Mouse (Mus musculus) left cerebral cortex, adult 2 months (tissue): ENCODE measurements around the gene Bmp2k. TPM values are rescaled to one million over a fixed set of nuclear protein-coding genes. Genes with fewer than 3 reads are reported as not detected.

Experiments
- DNase-seq, 2 experiments: peaks; one replicate each; pipeline ENCODE4 v3.0.0; 2021 to 2022; ENCODE audit warnings: low spot score in 2 of 2, mixed read lengths in 1 of 2; ENCODE audit errors: extremely low spot score in 1 of 2
- H3K27ac ChIP-seq: fragments of 200-600 bp; 2 replicates; pipeline ENCODE4 v1.8.1; 2022
- H3K4me3 ChIP-seq: fragments of 200-600 bp; 2 replicates; pipeline ENCODE4 v1.8.1; 2022
- CTCF ChIP-seq: fragments of 200-600 bp; IDR thresholded peaks from 2 replicates; pipeline ENCODE4 v1.8.1; 2022; ENCODE audit warnings: antibody characterized with exemption, mild to moderate bottlenecking, moderate library complexity
- intact Hi-C: fragments of 180-260 bp; cut with DNase I; formaldehyde crosslinking; loops from one replicate; pipeline ENCODE4 v1.15.1; 2025
- total RNA-seq, 2 experiments: library from RNA; stranded (reverse); gene quantifications; 2 replicates each; pipeline ENCODE4 v1.2.3; 2021

Bmp2k gene
- total RNA-seq, 2 experiments from 2014 or later: 11.9 to 12.4 TPM

- no peak overlapping the region for H3K27ac ChIP-seq
- DNase-seq: peak; percentile 19 to 63
- intact Hi-C loops: no loop called here
- H3K4me3 ChIP-seq: no peak overlapping the region
- no peak for TF ChIP-seq CTCF
Measured at GRCm38 (mm10) chr5:96962252-96962933, 35.1 kb upstream of the Bmp2k start.

- DNase-seq: no peak
- H3K4me3 ChIP-seq: no peak overlapping the region
- intact Hi-C loops: no loop called here
- no peak for TF ChIP-seq CTCF
- H3K27ac ChIP-seq: no peak overlapping the region
Measured at GRCm38 (mm10) chr5:96962934-96963301, 34.6 kb upstream of the Bmp2k start.

- intact Hi-C loops: no loop called here
- Histone ChIP-seq H3K4me3 (no peak overlapping the region), H3K27ac (peak overlapping the region; percentile 36; the same call in 1 of the 2 replicates)
- no peak for TF ChIP-seq CTCF
- DNase-seq: no peak
Measured at GRCm38 (mm10) chr5:96964062-96965028, 33.1 kb upstream of the Bmp2k start.

DNA sequence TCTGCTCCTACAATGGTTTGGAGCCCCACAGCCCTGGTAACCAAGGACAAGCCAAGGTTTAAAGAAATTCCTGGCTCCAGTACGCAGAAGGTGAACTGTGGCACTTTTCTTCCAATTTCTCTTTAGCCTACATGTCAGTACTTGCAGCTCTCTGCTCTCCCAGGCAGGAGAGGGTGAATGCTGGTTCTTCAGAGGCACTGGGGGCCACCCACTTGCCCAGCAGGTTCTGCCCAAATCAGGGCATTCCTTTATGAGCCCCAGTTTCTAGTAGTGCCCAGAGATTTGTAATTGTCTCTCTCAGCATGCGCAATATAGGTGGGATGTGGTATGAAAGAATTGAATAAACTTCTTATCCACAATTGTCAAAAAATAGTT is 32.5 kb upstream of the Bmp2k start:
- no peak for DNase-seq
- intact Hi-C loops: no loop called here
- no peak for TF ChIP-seq CTCF
- H3K27ac ChIP-seq: peak overlapping the region; percentile 36; the same call in 1 of the 2 replicates
- no peak overlapping the region for H3K4me3 ChIP-seq

GRCm38 (mm10) chr5:96965503-96965902 is 32.0 kb upstream of the Bmp2k start:
- no peak overlapping the region for H3K4me3 ChIP-seq
- H3K27ac ChIP-seq: no peak overlapping the region
- intact Hi-C loops: no loop called here
- TF ChIP-seq CTCF: no peak
- DNase-seq: no peak

- intact Hi-C loops: no loop called here
- no peak for TF ChIP-seq CTCF
- DNase-seq: no peak
- Histone ChIP-seq H3K4me3 (no peak overlapping the region), H3K27ac (no peak overlapping the region)
Measured at GRCm38 (mm10) chr5:96968628-96969027, 28.9 kb upstream of the Bmp2k start.

DNA sequence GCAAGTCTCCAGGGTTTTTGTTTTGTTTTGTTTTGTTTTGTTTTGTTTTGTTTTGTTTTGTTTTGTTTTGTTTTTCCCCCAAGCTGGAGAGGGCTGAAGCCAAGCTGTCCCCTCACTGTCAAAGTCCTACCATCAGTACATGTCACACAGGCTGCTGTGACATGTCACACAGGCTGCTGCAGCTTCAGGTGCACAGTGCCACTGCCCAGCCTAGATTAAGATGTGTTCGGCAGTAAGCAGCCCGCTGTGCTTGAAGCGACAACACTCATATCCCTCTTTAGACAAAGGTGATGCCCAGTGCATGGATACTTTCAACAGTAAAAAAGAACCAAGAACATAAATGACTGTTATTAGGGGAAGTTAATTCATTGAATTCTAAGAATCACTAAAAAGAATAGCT is 28.5 kb upstream of the Bmp2k start:
- intact Hi-C loops: no loop called here
- no peak for DNase-seq
- no peak for TF ChIP-seq CTCF
- H3K4me3 ChIP-seq: no peak overlapping the region
- H3K27ac ChIP-seq: no peak overlapping the region

DNA sequence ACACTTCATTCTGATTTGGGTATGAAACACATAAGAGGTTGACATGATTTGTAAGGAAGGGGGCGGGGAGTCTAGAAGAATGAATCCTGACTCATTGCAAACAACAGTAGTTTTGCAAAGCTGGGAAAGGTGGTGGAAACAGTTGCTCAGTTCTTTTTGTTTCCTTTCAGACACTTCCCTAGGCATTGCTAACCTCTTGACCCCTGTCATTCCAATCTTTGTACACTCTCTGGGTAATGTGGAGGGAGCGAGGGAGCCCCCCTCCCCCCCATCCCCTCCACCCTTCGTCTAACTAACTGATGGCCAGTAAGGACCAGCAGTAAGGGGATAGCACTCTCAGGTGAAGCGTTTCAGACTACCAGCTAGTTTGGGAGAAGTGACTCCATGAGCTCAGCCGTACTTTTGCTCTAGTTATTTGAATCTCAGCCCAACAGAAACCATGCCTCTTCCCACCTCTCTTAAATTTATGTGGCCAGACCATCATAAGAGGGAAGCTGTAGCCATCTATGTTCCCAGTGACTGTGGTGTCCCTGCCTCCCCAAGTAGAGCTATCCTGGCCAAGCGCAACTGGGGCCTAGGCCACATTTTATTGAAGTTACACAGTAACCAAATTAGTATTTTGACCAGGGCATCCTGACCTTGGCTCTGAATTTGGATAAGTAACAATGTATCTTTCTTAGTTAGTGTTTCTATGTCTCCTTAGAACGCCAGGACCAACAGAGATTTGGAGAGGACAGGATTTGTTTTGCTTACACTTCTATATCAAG is 27.6 kb upstream of the Bmp2k start:
- Histone ChIP-seq H3K4me3 (no peak overlapping the region), H3K27ac (no peak overlapping the region)
- no peak for DNase-seq
- TF ChIP-seq CTCF: no peak
- intact Hi-C loops: no loop called here

DNA sequence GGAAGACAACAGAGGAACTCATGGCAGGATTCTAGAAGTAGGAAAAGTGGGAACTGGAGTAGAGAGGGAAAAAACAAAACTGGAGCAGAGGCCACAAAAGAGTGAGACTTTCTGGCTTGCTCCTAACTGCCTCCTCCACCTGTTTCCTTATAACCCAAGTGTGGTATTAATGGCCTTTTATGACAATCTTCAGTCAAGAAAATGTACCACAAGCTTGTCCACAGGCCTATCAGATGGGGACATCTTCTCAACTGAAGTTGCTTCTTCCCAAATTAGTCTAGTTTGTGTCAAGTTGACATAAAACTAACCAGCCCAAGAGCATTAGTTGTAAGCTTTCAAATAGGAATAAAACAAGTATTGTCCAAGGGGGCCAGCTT is 27.0 kb upstream of the Bmp2k start:
- intact Hi-C loops: no loop called here
- Histone ChIP-seq H3K27ac (no peak overlapping the region), H3K4me3 (no peak overlapping the region)
- no peak for TF ChIP-seq CTCF
- DNase-seq: no peak

DNA sequence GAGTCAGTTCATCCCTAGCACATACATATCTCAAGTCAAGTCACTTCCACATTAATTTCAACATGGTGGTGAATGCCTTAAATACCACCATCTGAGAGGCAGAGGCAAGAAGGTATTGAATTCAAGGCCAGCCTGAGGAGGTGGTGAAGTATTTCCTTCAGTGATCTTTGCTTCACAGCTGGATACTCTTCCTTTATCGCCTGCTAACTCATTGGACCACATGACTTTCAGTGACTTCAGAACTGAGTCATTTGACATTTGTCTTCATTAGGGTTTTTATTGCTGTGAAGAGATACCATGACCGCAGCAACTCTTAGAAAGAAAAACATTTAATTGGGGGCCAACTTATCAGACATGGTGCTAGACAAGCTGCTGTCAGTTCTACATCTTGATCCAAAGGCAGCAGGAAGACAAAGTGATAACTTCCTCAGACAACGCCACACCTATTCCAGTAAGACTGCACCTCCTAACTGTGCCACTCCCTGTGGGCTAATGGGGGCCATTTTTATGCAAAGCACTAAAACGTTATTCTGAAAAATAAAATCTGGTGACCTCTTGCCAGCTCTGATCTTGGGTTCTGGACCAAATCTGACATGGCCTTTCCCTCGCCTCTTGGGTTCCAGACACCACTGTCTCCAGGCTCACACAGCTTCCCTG is 24.9 kb upstream of the Bmp2k start:
- Histone ChIP-seq H3K27ac (no peak overlapping the region), H3K4me3 (no peak overlapping the region)
- intact Hi-C loops: no loop called here
- no peak for DNase-seq
- no peak for TF ChIP-seq CTCF

DNA sequence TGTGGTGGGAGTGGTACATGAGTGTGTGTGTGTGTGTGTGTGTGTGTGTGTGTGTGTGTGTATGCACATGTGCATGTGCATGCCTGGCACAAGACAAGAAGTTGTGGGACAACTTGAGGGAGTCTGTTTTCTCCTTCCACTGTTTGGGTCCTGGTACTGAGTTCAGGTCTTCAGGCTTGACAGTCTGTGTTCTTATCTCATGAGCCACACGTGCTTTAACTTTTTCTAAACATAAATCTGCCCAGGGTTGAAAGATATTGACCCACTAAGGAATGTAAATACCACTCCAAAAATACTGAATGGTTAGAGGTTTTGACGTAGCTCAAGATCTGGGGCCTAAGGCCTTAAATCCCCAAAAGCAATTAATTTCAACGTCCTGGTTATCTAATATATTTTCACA is 23.8 kb upstream of the Bmp2k start:
- Histone ChIP-seq H3K4me3 (no peak overlapping the region), H3K27ac (no peak overlapping the region)
- no peak for TF ChIP-seq CTCF
- no peak for DNase-seq
- intact Hi-C loops: no loop called here
